Mouse (Mus musculus): ENCODE measurements around the gene Polr2a. TPM values are rescaled to one million over a fixed set of nuclear protein-coding genes. Genes with fewer than 3 reads are reported as not detected.

The Polr2a gene
- polyA plus RNA-seq, 1 experiment from 2014 or later: 16.4 TPM

DNA sequence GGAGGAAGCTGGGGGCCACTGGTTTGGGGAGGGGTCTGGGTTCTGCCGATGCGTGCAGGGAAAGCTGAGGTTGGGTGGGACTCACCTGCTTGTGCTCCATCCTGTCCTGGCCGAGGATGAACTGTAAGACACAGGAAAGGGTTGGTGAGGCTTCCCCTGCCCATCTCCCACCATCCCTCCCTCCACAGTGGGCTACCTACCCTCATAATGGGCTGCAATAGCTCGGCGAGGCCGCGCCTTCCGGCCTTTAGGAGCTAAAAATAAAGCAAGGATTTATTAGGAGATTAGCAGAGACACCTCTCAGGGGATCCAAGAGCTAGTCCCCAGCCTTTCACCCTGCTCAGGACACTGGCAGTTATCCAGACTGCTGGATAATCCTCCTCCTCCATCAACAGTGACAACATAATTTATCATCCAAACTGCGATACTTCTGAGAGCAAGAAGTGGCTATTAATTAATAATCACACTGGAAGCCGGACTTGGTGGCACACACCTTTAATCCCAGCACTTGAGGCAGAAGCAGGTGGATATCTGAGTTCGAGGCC is 64.9 kb downstream of the Polr2a start:
- 67% methylated on average over 11 of the region's 11 CpGs for WGBS
- no peaks in the 10 kb centered on the region for H3K9me3 ChIP-seq (ENCODE audit: control insufficient read depth, low read length)
- no peak overlapping the region for H3K27ac ChIP-seq (ENCODE audit: low read length)
- peaks cover 11% of the 10 kb centered on the region for H3K4me1 ChIP-seq (replicated peaks; ENCODE audit: control insufficient read depth, insufficient read depth, low read length)
- no peaks in the 10 kb centered on the region for H3K27me3 ChIP-seq (replicated peaks; ENCODE audit: control insufficient read depth, insufficient read depth, low read length)
- no peak overlapping the region for H3K4me2 ChIP-seq (ENCODE audit: low read length)
- ATAC-seq: no peak
- no peaks in the 10 kb centered on the region for H3K36me3 ChIP-seq (ENCODE audit: control insufficient read depth, insufficient read depth)
- no peak overlapping the region for H3K4me3 ChIP-seq (replicated peaks; ENCODE audit: low read length)
- H3K9ac ChIP-seq (replicated peaks; ENCODE audit: low read depth, low read length): no peak overlapping the region

DNA sequence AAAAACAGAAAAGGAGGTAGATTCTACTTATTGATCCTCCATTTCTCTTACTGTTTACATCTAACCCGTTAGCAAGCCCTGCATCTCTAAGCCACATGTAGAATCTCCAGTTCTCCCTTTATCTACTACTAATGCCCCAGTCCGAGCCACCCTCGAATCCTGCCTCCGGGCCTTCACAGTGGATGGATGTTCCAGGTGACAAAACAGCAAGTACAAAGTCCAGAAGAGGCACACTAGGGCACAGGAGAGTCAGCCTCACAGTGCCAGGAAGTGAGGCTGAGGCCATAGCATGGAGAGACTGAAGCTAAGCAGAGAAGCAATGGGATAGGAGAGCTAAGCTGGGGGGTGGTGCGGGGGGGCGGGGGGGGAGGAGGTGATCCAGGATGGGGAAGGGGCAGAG is 65.6 kb downstream of the Polr2a start:
- no peak overlapping the region for H3K27ac ChIP-seq (ENCODE audit: low read length)
- no peaks in the 10 kb centered on the region for H3K27me3 ChIP-seq (replicated peaks; ENCODE audit: control insufficient read depth, insufficient read depth, low read length)
- no peak overlapping the region for H3K4me3 ChIP-seq (replicated peaks; ENCODE audit: low read length)
- H3K4me1 ChIP-seq (replicated peaks; ENCODE audit: control insufficient read depth, insufficient read depth, low read length): peaks cover 11% of the 10 kb centered on the region
- H3K36me3 ChIP-seq (ENCODE audit: control insufficient read depth, insufficient read depth): no peaks in the 10 kb centered on the region
- no peaks in the 10 kb centered on the region for H3K9me3 ChIP-seq (ENCODE audit: control insufficient read depth, low read length)
- 84% methylated on average over 6 of the region's 6 CpGs for WGBS
- ATAC-seq: no peak
- H3K9ac ChIP-seq (replicated peaks; ENCODE audit: low read depth, low read length): no peak overlapping the region
- no peak overlapping the region for H3K4me2 ChIP-seq (ENCODE audit: low read length)

DNA sequence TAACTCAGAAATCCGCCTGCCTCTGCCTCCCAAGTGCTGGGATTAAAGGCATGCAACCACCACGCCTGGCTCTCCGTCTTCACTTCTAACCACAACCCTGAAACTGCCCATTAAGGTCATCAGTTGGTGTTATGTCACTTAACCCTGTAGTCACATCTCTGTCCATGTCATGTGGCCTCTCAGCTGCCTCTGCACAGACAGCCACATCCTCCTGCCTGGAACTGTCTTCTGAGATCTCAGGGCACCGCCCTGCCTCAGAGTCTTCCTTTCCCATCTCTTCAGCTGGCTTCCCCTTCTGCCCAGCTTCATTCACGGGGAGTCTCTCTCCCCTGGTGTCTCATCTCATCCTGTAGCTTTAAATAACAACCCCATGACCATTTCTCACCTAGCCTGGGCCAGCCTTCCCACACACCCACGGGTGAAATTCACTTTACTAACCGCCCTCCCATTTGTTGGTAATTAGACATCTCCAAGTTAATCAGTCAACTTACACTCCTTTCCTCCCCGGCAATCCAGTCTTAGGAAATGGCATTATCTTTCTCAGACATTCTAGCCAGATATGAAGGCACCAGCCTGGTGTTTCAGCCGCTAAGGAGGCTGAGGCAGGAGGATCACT is 66.1 kb downstream of the Polr2a start:
- Histone ChIP-seq H3K36me3 (ENCODE audit: control insufficient read depth, insufficient read depth) (no peaks in the 10 kb centered on the region), H3K9me3 (ENCODE audit: control insufficient read depth, low read length) (no peaks in the 10 kb centered on the region), H3K4me3 (replicated peaks; ENCODE audit: low read length) (no peak overlapping the region), H3K27ac (ENCODE audit: low read length) (no peak overlapping the region), H3K4me2 (ENCODE audit: low read length) (no peak overlapping the region), H3K4me1 (replicated peaks; ENCODE audit: control insufficient read depth, insufficient read depth, low read length) (peaks cover 11% of the 10 kb centered on the region), H3K9ac (replicated peaks; ENCODE audit: low read depth, low read length) (no peak overlapping the region), H3K27me3 (replicated peaks; ENCODE audit: control insufficient read depth, insufficient read depth, low read length) (no peaks in the 10 kb centered on the region)
- no peak for ATAC-seq
- 81% methylated on average over 9 of the region's 9 CpGs for WGBS

DNA sequence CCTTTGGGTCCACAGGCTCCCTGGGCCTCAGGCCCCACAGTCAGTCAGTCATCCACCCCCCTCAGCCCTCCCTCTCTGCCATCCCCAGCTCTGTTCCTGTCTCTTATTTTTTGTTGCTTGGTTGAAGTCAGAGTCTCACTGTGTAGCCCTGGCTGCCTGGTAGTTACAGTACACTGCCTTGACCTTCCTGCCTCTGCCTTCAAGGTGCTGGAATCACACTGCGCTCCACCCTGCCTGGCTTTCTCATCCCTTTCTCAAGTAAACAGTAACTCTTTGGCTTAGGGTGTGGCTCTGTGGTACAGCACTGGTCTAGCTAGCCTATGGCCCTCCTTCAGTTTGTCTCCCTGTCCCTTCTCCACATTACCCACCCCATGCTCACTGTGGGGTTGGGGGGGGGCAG is 68.5 kb downstream of the Polr2a start:
- Histone ChIP-seq H3K4me2 (ENCODE audit: low read length) (no peak overlapping the region), H3K36me3 (ENCODE audit: control insufficient read depth, insufficient read depth) (no peaks in the 10 kb centered on the region), H3K9me3 (ENCODE audit: control insufficient read depth, low read length) (no peaks in the 10 kb centered on the region), H3K27me3 (replicated peaks; ENCODE audit: control insufficient read depth, insufficient read depth, low read length) (no peaks in the 10 kb centered on the region), H3K27ac (ENCODE audit: low read length) (no peak overlapping the region), H3K4me1 (replicated peaks; ENCODE audit: control insufficient read depth, insufficient read depth, low read length) (peaks cover 12% of the 10 kb centered on the region), H3K4me3 (replicated peaks; ENCODE audit: low read length) (no peak overlapping the region), H3K9ac (replicated peaks; ENCODE audit: low read depth, low read length) (no peak overlapping the region)
- 97% methylated on average over 1 of the region's 1 CpGs for WGBS
- ATAC-seq: no peak

GRCm38 (mm10) chr11:69687061-69687460 is 71.4 kb downstream of the Polr2a start:
- H3K4me1 ChIP-seq (replicated peaks; ENCODE audit: control insufficient read depth, insufficient read depth, low read length): peaks cover 24% of the 10 kb centered on the region
- no peak for ATAC-seq
- H3K4me3 ChIP-seq (replicated peaks; ENCODE audit: low read length): no peak overlapping the region
- no peaks in the 10 kb centered on the region for H3K27me3 ChIP-seq (replicated peaks; ENCODE audit: control insufficient read depth, insufficient read depth, low read length)
- H3K36me3 ChIP-seq (ENCODE audit: control insufficient read depth, insufficient read depth): no peaks in the 10 kb centered on the region
- no peaks in the 10 kb centered on the region for H3K9me3 ChIP-seq (ENCODE audit: control insufficient read depth, low read length)
- 61% methylated on average over 5 of the region's 5 CpGs for WGBS
- no peak overlapping the region for H3K4me2 ChIP-seq (ENCODE audit: low read length)
- H3K9ac ChIP-seq (replicated peaks; ENCODE audit: low read depth, low read length): no peak overlapping the region
- H3K27ac ChIP-seq (ENCODE audit: low read length): no peak overlapping the region

- ATAC-seq: no peak
- Histone ChIP-seq H3K9me3 (ENCODE audit: control insufficient read depth, low read length) (no peaks in the 10 kb centered on the region), H3K4me3 (replicated peaks; ENCODE audit: low read length) (no peak overlapping the region), H3K27ac (ENCODE audit: low read length) (no peak overlapping the region; the same call in none of the 2 replicates), H3K27me3 (replicated peaks; ENCODE audit: control insufficient read depth, insufficient read depth, low read length) (no peaks in the 10 kb centered on the region), H3K36me3 (ENCODE audit: control insufficient read depth, insufficient read depth) (no peaks in the 10 kb centered on the region), H3K4me2 (ENCODE audit: low read length) (no peak overlapping the region), H3K9ac (replicated peaks; ENCODE audit: low read depth, low read length) (0 out of 2 replicates have a peak overlapping the region, but pooled peaks have one; percentile 22), H3K4me1 (replicated peaks; ENCODE audit: control insufficient read depth, insufficient read depth, low read length) (peaks cover 24% of the 10 kb centered on the region)
- WGBS: 12% methylated on average over 4 of the region's 4 CpGs
These were observed 72.1 kb downstream of the Polr2a start for GRCm38 (mm10) chr11:69686377-69686776.

DNA sequence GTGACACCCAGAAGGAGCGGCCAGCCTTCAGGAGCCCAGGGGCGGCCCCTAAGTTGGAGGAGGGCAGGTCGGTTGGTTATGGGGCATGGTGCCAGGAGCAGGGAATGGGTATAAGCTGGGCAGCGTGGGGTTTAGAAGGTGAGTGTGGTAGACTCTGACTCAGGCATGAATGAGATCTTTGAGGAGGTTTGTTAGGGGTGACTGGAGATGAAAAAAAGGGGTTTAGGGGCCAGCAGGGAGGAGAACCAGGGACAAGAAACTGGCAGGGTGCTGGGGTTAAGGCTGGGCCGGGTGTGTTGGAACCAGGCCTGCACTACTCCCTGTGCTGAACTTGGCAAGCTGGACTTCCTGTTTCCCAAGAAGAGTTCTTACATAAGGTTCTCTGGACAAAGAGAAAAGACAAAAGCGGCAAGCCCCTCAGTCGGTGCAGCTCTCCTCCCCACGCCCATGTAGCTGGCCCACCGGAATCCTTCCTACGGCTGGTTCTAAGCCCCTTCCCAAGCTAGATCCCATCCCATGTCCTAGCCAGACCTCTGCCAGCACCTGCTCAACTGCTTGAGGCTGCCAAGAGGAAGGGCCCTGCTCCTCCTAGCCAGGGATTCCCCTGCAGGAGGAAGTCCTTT is 72.8 kb downstream of the Polr2a start, which contains the start of gene Tnfsf13:
TSS of gene Tnfsf13 (minus strand) at position 259 of the 623 bp plus-strand sequence.
- WGBS: 43% methylated on average over 10 of the region's 10 CpGs
- no peak for ATAC-seq
- no peaks in the 10 kb centered on the region for H3K27me3 ChIP-seq (replicated peaks; ENCODE audit: control insufficient read depth, insufficient read depth, low read length)
- peak within 1 kb of the TSS; percentile 65 for H3K27ac ChIP-seq (ENCODE audit: low read length)
- no peaks in the 10 kb centered on the region for H3K36me3 ChIP-seq (ENCODE audit: control insufficient read depth, insufficient read depth)
- peaks cover 31% of the 10 kb centered on the region for H3K4me1 ChIP-seq (replicated peaks; ENCODE audit: control insufficient read depth, insufficient read depth, low read length)
- no peaks in the 10 kb centered on the region for H3K9me3 ChIP-seq (ENCODE audit: control insufficient read depth, low read length)
- H3K4me2 ChIP-seq (ENCODE audit: low read length): no peak within 1 kb of the TSS
- H3K4me3 ChIP-seq (replicated peaks; ENCODE audit: low read length): no peak within 1 kb of the TSS
- H3K9ac ChIP-seq (replicated peaks; ENCODE audit: low read depth, low read length): 0 out of 2 replicates have a peak within 1 kb of the TSS, but pooled peaks have one; percentile 29

- Histone ChIP-seq H3K36me3 (ENCODE audit: control insufficient read depth, insufficient read depth) (no peaks in the 10 kb centered on the region), H3K4me3 (replicated peaks; ENCODE audit: low read length) (no peak overlapping the region), H3K27me3 (replicated peaks; ENCODE audit: control insufficient read depth, insufficient read depth, low read length) (no peaks in the 10 kb centered on the region), H3K4me2 (ENCODE audit: low read length) (no peak overlapping the region), H3K9ac (replicated peaks; ENCODE audit: low read depth, low read length) (no peak overlapping the region), H3K4me1 (replicated peaks; ENCODE audit: control insufficient read depth, insufficient read depth, low read length) (peaks cover 38% of the 10 kb centered on the region), H3K9me3 (ENCODE audit: control insufficient read depth, low read length) (no peaks in the 10 kb centered on the region), H3K27ac (ENCODE audit: low read length) (no peak overlapping the region; the same call in 1 of the 2 replicates)
- ATAC-seq: no peak
- 76% methylated on average over 6 of the region's 6 CpGs for WGBS
These were observed 73.5 kb downstream of the Polr2a start for GRCm38 (mm10) chr11:69684936-69685335.

DNA sequence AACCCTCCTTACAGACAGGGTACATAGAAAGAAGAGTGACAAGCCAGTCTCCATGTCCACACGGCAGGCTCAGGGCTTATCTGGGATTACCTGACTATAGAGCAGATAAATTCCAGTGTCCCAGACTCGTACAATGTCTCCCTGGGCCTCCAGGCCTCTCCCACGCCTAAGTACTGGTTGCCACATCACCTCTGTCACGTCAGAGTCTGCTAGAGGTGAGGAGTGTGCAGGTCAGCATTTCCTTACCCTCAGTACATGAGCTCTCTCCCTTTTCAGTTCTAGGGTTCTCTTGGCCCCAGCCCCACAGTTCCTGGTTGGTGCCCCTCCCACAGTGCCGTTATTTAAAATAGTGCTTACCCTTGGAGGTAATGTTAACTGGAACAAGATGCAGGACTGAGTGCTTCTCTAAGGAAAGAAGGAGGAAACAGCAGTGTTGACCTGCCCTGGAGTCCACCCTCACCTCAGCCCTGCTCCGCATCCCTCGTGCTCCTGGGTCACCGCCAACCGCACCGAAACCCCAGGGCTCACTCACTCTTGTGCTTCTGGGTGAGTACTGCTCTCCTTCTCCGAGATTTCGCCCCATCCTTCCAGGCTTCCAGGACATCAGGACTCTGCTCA is 74.2 kb downstream of the Polr2a start:
- no peaks in the 10 kb centered on the region for H3K27me3 ChIP-seq (replicated peaks; ENCODE audit: control insufficient read depth, insufficient read depth, low read length)
- no peak for ATAC-seq
- no peaks in the 10 kb centered on the region for H3K9me3 ChIP-seq (ENCODE audit: control insufficient read depth, low read length)
- peaks cover 44% of the 10 kb centered on the region for H3K4me1 ChIP-seq (replicated peaks; ENCODE audit: control insufficient read depth, insufficient read depth, low read length)
- 0 out of 2 replicates have a peak, but pooled peaks cover 2% of the 10 kb centered on the region for H3K36me3 ChIP-seq (ENCODE audit: control insufficient read depth, insufficient read depth)
- H3K4me3 ChIP-seq (replicated peaks; ENCODE audit: low read length): no peak overlapping the region
- H3K9ac ChIP-seq (replicated peaks; ENCODE audit: low read depth, low read length): no peak overlapping the region
- 83% methylated on average over 12 of the region's 12 CpGs for WGBS
- no peak overlapping the region for H3K4me2 ChIP-seq (ENCODE audit: low read length)
- no peak overlapping the region for H3K27ac ChIP-seq (ENCODE audit: low read length)
